Mouse (Mus musculus): Measurements from ENCODE around the gene Celf1. TPM values are rescaled to one million over a fixed set of nuclear protein-coding genes. Genes with fewer than 3 reads are reported as not detected.

The Celf1 gene
- polyA plus RNA-seq (2017; shearing (Covaris generic)), result 100 to 1,000 TPM in 1 of 2 experiments, 10 to 100 TPM in 1; 91.9 to 107 TPM

GRCm38 (mm10) chr2:90940233-90941229 is at the start of gene Celf1:
Celf1 (plus strand) TSS chr2:90940382.

GRCm38 (mm10) chr2:90904076-90904855 is 35.9 kb upstream of the Celf1 start, which contains the start of the genes Kbtbd4 and Ndufs3:
Kbtbd4 (plus strand) TSS chr2:90904740.
Ndufs3 (minus strand) TSS chr2:90904827.

GRCm38 (mm10) chr2:91035385-91035784 is 95.2 kb downstream of the Celf1 start, which contains the start of gene Rapsn:
Rapsn (plus strand) TSS chr2:91035620.

GRCm38 (mm10) chr2:91053934-91054382 is 113.8 kb downstream of the Celf1 start, which contains the start of gene Psmc3:
Psmc3 (plus strand) TSS chr2:91054009.

Other genes starting within 250 kb of the Celf1 start
- gene Fnbp4, start 195.0 kb upstream of the Celf1 start, polyA plus RNA-seq (2017; shearing (Covaris generic)), result 100 to 1,000 TPM; 168 to 202 TPM
- under 1 TPM in 1 of 2 experiments, not detected in 1; 0.05 TPM for gene Agbl2, start 157.7 kb upstream of the Celf1 start, polyA plus RNA-seq (2017; shearing (Covaris generic))
- gene Mtch2, start 93.2 kb upstream of the Celf1 start, polyA plus RNA-seq (2017; shearing (Covaris generic)), result 100 to 1,000 TPM; 133 to 138 TPM
- 1 to 10 TPM; 3.7 to 6.9 TPM for gene C1qtnf4, start 54.5 kb upstream of the Celf1 start, polyA plus RNA-seq (2017; shearing (Covaris generic))
- gene Kbtbd4, start 35.6 kb upstream of the Celf1 start, polyA plus RNA-seq (2017; shearing (Covaris generic)), result 10 to 100 TPM; 37.8 to 42.8 TPM
- gene Ndufs3, start 35.6 kb upstream of the Celf1 start, polyA plus RNA-seq (2017; shearing (Covaris generic)), result 100 to 1,000 TPM; 140 to 182 TPM
- gene Rapsn, start 95.2 kb downstream of the Celf1 start, polyA plus RNA-seq (2017; shearing (Covaris generic)), result 10 to 100 TPM in 1 of 2 experiments, 1 to 10 TPM in 1; 3.4 to 17.6 TPM
- gene Psmc3, start 113.6 kb downstream of the Celf1 start, polyA plus RNA-seq (2017; shearing (Covaris generic)), result 100 to 1,000 TPM; 283 to 308 TPM
- gene Slc39a13, start 130.0 kb downstream of the Celf1 start, polyA plus RNA-seq (2017; shearing (Covaris generic)), result 10 to 100 TPM; 24.0 to 35.7 TPM
- gene Spi1, start 142.0 kb downstream of the Celf1 start, polyA plus RNA-seq (2017; shearing (Covaris generic)), result 1 to 10 TPM; 2.5 to 7.1 TPM
- under 1 TPM; 0.05 to 0.12 TPM for gene Mybpc3, start 177.8 kb downstream of the Celf1 start, polyA plus RNA-seq (2017; shearing (Covaris generic))
- 100 to 1,000 TPM in 1 of 2 experiments, 10 to 100 TPM in 1; 81.4 to 127 TPM for gene Madd, start 243.5 kb downstream of the Celf1 start, polyA plus RNA-seq (2017; shearing (Covaris generic))